Mouse (Mus musculus) kidney, adult 18-20 months (tissue): ENCODE data around the gene Rhob.

ENCODE experiments used
- DNase-seq: peaks from one replicate; pipeline ENCODE4 v3.0.0; 2021

The Rhob gene

DNA sequence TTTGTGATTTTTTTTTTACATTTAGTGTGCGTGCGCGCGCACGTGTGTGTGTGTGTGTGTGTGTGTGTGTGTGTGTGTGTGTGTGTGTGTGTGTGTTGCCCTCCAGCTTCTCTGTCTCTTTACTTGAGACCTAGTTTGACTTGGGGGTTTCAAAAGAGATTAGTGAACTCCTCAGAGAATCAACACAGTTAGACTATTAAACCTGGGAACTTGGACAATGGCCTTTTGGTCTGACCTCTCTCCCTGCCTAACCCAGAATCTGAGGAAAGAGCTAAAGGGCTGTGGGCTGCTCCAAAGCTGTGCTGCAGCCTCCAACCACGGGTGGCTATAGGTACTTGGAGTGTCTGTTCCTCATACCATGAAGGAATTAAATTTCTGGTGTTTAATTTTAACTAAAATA lies 4.3 kb upstream of the Rhob start:
- no peak for DNase-seq

DNA sequence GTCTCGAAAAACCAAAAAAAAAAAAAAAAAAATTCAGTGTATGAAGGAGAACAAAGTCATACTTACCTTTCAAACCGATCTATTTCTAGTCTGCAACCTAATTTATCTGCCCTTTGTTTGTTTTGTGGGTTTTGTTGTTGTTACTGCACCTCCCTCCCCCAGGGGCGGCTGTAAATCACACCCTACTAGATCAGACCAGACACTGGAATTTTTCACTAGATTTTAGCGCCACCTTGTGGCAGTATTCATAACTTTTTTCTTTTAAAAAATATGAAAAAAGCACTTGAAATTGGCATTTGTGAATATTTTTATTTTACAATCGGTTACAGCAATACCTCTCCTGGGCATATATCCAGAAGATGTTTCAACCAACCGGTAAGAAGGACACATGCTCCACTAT lies 2.7 kb upstream of the Rhob start:
- peak; percentile 47 for DNase-seq

DNA sequence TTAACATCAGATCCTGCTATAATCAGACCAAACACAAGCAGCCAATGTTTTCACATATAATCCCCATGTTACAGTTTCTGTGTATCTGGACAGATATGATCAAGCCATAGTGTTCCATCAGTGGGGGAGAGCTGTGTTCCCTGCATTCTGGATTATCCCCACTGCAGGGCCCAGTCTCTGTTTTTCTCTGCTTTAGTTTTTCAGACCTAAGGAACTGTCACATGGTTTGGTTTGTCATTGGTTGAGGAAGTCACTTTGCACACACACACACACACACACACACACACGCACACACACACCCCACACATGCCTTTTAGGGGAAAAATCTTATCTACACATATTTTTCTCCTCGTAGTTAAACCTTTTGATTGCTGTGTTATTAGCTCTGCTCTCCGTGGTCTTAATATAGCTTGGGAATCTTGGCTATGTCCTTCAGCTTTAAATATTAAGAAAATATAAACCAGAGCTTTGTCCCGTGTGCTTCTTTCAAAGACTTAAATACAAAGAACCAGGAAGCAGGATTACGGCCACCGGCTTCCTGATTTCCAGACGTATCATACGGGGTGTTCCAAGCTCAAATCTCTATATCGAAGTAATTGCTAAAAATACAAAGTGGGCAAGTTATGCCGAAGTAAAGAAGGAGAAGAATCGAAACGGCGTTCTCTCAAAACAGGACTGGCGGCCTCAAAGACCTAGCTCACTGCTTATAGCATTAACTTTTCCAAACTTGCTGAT lies 1.9 kb upstream of the Rhob start:
- DNase-seq, result no peak

DNA sequence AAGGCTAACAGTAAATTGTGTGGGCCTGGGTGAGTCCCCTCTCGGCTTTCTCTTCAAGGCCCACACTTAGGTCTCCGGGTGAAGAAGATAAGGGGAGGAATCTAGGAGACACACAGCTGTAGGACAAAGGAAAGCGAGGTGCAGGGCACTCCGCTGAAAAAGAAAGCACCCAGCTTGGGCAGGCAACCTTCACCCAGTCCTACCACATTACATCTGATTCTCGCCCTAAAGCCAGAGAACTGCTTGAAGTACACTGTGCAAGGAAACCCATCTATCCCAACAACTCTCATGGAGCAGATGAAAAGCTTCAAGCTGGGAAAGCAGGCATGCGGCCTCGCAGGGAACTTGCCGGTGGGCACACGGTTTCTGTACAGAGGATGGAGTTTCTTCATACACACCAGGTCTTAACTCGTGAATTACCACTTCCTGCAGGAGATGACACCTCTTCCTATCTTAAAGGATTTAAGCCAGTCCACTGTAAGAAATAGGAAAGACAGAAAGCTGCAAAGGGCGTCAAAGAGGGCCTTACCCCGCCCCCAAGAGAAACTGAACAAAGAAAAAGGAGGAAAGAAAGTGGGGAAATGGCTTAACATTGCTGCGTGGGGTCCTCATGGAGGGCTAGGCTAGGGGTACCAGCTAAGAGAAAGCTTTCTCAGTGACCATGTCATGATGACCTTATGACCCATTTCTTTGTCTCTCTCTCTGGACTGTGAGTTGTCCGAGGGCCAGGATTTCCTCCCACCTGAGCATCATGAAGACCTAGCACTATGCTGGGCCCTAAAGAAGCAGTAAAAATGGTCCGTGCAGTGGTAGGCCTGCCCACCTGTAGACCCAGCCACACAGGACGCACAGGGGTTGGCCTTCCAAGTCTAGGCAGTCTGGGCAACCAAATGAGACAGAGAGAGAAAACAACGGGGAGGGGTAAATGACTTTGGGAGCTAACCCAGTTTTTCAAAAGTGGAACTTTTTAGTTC lies 1.1 kb upstream of the Rhob start:
- DNase-seq, result peak; percentile 46

DNA sequence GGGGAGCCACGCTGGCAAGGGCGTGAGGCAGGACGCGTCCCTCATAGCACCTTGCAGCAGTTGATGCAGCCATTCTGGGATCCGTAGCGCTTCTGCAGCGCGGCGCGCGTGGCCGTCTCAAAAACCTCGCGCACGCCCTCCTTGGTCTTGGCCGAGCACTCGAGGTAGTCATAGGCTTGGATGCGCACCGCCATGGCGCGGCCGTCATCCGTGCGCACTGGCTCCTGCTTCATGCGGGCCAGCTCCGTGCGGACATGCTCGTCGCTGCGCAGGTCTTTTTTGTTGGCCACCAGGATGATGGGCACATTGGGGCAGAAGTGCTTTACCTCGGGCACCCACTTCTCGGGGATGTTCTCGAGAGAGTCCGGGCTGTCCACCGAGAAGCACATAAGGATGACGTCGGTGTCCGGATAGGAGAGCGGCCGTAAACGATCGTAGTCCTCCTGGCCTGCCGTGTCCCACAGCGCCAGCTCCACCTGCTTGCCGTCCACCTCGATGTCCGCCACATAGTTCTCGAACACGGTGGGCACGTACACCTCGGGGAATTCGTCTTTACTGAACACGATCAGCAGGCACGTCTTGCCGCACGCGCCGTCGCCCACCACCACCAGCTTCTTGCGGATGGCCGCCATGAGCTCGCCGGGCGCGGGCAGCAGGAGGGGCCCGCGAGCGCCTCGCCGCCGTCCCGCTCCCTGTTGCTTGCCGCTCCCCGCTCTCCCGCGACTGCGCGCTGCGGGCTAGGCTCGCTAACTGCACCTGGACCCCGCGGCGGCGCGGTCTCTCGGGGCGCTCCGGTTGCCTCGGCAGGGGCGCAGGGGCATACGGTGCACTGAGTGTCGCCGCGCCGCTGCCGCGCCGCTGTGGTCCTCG lies 573 bp downstream of the Rhob start:
- DNase-seq, result no peak

DNA sequence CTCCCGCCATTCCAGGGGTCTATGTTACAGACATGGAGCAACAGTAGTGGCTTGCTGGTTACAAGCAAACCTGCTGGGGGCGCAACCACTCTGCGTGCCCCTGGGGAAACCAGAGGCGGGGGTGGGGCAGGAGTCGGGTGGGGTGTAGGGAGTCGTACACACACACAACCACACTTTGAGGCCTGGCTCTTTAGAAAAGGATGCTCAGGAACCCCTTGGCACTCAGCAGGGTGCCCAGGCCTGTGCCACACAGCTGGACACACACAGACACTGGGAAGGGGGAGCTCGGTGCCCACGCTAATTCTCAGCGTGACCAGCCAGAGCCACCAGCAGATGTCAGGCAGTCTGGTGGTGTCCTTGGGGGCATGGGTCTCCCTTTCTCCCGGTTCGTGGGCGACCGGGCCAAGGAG lies 1.2 kb downstream of the Rhob start:
- DNase-seq, result no peak

DNA sequence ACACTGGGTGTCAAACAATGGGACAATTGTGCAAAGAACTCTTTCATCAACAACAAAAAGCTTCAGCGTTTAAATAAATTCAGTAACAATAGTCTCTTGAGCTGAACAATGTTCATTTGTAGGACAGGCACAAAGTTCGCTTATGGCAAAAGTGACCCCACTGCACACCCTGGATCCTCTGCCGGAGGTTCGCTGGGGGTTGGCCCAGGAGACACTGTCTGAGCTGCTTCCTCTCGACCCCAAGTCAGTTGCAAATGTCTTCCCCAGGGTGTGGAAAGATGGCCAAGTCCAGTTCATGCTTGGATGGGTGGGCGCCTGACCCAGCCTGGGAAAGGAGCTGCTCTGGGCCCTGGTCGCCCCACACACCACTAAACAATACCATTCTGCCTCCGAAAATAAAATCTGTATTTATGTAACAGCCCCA lies 1.6 kb downstream of the Rhob start:
- peak; percentile 34 for DNase-seq

DNA sequence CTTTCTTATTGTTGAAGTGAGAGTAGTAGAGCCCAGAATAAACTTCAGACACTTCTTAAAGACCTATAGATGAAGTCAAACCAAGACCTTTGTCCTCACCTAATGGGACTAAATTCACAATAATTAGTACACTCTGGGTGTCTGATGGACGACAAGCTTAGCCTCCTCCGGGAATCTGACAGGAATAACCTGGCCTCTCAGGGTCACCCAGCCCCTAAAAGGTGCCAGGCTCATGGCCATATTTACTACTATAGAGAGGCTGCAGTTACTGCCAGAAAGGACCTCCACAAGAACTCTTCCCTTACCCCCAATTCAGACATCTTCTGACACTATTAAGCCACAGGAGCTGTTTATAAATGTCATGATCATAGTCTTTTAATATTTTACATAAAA lies 2.5 kb downstream of the Rhob start:
- DNase-seq, result no peak

DNA sequence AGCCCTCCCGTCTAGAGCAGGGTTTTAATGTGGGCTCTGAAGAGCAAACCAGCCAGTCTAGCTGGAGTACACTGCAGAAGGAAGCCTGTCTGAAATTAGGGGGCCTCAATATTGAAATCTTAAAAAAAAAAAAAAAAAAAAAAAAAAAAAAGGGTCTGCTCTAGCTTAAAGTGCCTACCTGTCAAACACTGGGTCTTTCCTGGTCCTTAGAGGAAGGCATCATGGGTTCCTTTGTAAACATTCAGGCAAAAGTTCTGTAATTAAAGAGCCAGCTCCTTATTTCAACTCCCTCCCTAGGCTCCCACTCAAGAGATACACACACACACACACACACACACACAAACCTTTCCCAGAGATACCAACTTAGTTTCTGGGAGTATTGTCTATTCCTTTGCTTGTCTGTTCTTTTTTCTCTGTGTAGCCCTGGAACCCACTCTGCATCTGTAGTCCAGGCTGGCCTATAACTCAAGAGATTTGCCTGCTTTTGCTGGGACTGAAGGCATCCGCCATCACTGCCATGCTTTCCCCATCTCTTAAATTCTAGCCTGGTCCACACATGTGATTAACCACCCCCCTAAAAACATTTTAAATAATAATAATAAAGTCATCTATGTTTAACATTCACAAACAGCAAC lies 3.0 kb downstream of the Rhob start:
- DNase-seq, result no peak

DNA sequence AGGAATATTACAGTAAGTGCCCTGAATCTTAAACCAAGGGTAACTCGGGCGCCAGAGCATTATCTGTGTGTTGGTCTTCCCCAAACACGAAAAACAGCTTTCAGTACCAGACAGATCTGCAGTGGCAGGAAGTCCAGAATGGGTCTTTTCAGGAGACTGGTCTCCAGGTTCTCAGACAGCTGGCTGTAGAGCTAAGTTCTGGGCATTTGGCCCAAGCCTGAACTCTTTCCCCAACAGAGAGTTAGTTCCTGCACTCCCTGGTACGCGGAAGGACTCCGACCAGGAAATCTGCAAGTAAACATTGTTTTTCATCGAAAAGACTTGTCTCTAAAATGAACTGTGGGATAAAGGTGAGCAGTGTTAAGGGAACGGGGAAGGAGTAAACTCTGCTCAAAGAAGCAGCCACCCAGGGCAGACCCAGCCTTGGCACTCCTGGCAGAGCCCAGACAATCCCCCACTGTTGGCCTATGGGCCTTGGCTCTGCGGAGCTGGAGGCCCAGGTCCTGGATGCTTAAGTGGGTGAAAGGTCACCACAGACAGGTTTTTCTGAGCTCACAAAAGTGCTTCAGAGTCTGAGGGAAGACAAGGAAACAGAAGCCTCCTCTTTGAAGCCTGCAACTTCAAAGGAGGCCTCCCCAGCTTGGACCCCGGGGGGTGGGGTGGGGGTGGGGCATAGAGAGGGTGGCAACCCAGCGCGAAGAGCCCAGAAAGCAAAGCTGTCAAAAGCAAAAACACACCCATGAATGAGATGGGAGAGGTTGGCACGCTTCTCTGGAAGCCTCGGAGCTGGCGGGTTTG lies 3.7 kb downstream of the Rhob start:
- DNase-seq, result peak; percentile 68

DNA sequence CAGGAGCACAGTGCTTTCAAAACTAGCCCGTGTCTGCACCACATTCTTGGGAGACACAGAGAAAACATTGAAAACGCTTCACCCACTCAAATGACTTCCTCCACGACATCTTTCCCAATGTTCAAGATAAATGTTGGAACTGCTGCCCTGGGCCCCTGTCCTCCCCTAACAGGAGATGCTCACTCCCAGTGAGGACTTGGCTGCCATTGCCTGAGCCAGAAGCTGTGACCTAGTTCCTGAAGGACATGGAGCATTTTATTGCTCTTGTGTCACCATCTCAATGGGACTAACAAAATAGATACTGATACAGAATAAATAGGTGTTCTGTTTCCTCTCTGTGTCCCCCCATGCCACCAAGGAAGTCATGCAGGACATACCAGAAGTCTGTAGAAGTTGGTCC lies 5.1 kb downstream of the Rhob start:
- DNase-seq, result no peak

DNA sequence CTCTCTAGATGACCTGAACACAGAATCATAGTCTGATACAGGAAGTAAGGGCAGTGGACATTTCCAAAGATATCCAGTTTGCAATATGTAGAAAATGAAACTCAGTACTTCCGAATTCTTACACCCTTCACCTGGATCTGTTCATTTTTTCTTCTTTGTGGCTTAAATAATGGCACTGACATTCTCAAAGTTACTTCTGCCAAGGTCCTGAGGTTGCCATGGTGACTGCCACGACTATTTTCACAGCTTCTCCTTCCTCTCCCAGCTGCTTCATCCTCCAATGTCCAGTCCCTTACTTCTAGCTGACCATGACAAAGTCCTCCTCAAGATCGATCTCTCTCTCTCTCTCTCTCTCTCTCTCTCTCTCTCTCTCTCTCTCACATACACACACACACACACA lies 6.4 kb downstream of the Rhob start:
- no peak for DNase-seq

DNA sequence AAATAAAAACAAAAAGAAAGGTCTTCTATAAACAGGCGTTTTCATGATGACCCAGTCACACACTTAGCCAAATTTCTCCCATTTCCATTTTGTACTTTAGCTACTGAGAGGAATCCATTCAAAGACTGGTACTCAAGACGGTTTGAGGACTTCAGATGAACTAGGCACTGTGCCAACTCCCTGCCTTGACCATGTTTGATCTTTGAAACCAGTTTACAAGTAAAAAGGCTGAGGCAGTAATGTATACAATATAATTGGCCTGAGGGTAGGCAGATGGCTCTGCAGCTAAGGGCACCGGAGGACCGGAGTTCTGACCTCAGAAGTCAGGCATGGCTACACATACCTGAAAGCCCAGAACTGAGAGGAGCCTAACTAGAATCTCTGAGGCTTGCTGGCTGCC lies 10.7 kb downstream of the Rhob start:
- DNase-seq, result no peak

DNA sequence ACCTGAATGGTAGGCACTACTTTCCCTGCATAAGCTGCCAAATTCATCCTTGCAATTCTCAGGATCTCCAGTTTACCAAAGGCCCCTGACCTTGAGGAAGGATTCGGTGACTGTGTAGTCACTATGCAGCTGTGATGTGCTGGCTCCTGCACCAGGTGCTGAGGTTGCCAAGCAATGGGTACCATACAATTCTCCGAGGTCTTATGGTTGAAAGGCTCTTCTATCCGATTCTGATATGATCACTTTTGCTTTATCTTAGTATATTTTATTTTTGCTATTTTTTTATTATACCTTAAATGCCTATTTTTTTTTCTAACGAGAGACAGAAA lies 11.2 kb downstream of the Rhob start:
- no peak for DNase-seq

DNA sequence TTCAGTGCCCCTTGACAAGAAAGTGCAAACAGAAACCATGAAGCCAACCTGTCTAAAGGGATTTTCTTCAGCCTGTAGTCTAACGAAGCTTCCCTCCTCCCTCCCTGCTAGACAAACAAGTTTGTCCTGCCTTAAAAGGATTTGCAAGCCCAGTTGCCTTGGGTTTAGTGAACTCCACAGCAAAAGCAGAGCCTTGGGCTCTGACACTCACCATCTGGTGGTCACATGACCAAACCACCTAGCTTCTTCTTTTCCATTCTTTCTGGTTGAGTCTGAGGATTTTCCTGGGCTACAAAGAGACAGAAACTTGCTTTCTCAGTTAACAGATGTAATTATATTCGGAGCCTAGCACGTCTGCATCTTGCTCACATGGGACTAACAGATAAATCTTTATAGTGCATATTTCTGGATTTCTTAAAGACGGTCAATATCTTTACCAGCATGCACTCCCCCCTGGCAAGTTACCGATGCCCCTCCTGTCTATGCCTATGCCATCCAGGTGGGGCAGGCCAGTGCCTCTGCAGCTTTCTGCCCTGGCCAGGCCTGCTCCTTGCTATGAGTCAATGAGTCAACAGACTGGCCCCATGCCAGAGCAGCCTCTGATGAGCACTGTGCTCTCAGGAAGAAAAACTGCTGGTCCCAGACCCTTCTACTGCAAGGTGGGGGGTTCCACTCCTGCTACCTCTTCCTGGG lies 11.7 kb downstream of the Rhob start:
- peak; percentile 62 for DNase-seq

DNA sequence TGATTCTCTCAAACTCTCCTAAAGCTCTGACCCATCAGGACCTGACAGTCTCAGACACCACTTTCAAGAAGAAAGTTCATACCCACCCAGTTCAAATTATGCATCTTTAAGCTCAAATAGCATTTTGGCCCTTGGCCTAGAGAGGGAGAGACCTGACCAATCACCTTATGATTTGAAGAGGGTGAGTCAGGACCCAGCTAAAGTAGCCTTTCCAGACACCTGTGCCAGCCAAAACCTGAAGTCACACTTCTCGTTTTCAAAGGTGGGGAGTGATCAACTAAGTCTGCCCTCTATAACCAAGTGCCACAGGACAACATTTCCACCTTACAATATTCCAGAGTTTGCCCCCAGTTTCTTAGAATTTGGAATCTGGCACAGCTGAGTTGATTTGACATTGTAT lies 12.5 kb downstream of the Rhob start:
- no peak for DNase-seq

DNA sequence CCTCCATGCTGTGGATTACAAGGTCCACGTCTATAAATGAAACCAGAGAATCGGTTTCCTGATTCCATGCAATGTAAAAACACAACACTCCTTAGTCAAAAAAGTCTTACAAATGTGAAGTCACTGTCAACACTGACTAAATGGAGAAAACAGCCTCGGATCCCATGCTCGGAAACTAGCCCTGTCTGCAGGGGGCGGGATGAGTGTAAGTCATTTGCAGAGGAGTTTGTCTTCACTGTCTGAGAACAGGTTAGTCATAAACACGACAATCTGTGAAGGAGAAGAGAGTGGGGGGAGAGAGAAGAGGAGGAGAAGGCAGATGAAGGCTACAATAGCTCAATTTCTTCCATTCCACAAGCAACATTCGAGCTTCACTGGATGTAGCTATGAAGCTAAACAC lies 14.6 kb downstream of the Rhob start:
- DNase-seq, result no peak

DNA sequence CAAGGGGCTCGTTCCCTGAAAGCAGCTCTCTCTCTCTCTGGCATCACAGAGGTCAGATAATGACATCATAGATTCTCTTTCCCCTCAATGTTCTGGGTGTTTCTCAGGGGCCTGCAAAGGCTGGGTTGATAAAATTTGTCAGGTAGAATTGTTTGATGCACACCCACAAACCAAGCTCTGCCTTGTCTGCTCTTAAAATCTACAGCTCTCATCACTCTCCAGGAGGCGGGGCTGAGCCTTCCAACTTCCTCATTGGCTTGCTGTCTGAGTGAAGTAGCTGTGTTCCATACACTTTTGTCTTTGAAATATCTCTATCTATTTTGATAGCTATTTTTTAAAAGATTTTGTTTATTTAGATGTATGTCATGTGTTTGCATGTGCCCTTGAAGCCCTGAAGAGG lies 17.6 kb downstream of the Rhob start:
- DNase-seq, result no peak

DNA sequence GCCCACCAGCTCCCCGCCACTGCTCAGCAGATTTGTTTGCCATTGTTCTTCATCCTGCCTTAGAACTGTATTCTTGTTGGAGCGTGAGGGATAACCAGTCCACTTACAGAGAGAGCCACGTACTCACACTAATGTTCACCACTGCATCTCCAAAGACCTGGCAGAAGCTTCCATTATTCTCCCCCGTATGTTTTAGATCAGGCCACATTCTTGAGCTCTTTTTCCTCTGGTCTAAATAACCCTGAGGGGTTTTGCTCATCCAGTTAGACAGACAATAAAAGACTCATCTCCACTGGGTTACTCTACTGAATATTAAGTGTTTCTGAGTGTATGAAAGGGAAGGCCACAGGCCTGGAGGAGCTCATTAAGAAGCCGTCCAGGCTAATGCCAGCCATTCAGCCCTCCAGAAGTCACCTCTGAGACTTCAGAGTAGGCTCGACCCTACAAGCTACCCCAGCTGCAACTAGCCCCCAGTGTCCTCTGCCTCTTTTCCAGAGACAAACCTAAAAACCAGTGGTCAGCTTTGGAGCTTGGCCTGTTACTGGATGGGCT lies 24.9 kb downstream of the Rhob start:
- DNase-seq, result no peak

DNA sequence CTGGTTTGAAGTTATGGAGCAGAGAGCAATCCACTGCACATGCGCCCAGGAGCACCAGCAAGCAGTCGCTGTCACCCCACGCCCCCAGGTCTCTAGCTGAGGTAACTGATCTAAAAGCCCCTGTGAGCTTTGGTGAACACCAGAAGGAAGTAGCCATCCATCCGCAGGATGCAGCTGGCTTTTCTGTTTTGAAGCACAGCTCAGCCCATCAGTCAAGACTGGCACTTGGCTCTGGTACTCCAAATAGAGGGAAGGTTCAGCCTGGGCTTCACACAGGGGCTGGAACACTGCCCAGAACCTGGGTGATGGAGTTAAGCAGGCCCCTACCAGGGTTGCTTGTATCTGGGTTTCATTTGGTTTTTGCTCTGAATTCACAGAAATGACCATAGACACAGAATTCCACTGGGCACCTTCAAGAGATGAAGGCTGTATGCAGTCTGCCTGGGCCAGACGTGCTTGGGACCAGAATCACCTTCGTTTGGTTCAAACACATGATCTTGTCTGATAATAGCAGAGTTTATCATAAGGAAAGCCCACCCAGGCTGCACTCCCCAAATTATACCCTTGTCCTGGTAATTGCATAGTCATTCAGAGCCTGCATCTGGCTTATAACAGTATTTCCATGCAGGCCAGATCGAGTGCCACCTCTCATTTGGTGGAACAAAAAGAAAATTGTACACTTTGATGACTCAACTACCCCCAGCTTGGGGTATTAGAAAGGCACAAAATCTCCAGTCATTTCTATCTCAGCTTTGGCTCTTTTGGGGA lies 27.0 kb downstream of the Rhob start:
- DNase-seq, result no peak
